Mouse (Mus musculus) neural tube, embryonic 14.5 days (tissue): ENCODE data around the gene Apol7c. TPM values are rescaled to one million over a fixed set of nuclear protein-coding genes. Genes with fewer than 3 reads are reported as not detected.
"Not testable (repeated sequence)": the region's sequence is repeated elsewhere in the genome, so short reads cannot be mapped to it uniquely, and the experiment has no call there.

Experiments
- ATAC-seq: fragments of 200-750 bp; cut with Nextera tagmentation; 2 replicates; pipeline ENCODE4 v1.8.0; 2017; ENCODE audit warnings: low read depth, mild to moderate bottlenecking, moderate TSS enrichment, moderate library complexity
- H3K27ac ChIP-seq: fragments of 300-500 bp; sonication (generic); 2 replicates; pipeline ENCODE4 v1.5.1; 2014; ENCODE audit warnings: low read depth, mild to moderate bottlenecking, control low read depth, low read length, moderate library complexity, mixed read lengths
- H3K27me3 ChIP-seq: fragments of 300-500 bp; sonication (generic); 2 replicates; pipeline ENCODE4 v1.6.1; 2014; ENCODE audit warnings: low read length; ENCODE audit not compliant: control insufficient read depth, insufficient read depth
- H3K36me3 ChIP-seq: fragments of 300-500 bp; sonication (generic); 2 replicates; pipeline ENCODE4 v1.6.1; 2014; ENCODE audit warnings: low read length, mixed read lengths; ENCODE audit not compliant: control insufficient read depth, insufficient read depth
- H3K4me1 ChIP-seq: fragments of 300-500 bp; sonication (generic); 2 replicates; pipeline ENCODE4 v1.6.1; 2014; ENCODE audit warnings: low read length; ENCODE audit not compliant: control insufficient read depth, insufficient read depth
- H3K4me2 ChIP-seq: fragments of 300-500 bp; sonication (generic); 2 replicates; pipeline ENCODE4 v1.6.1; 2014; ENCODE audit warnings: mild to moderate bottlenecking, low read depth, low read length, control low read depth
- H3K4me3 ChIP-seq: fragments of 300-500 bp; sonication (generic); 2 replicates; pipeline ENCODE4 v1.5.1; 2014; ENCODE audit warnings: low read depth, low read length, control low read depth, mixed read lengths
- H3K9ac ChIP-seq: fragments of 300-500 bp; sonication (generic); replicated peaks from 2 replicates; pipeline ENCODE4 v1.6.1; 2014; ENCODE audit warnings: low read depth, mild to moderate bottlenecking, control low read depth, low read length, mixed read lengths
- H3K9me3 ChIP-seq: fragments of 300-500 bp; sonication (generic); 2 replicates; pipeline ENCODE4 v1.6.1; 2016; ENCODE audit warnings: low read length; ENCODE audit not compliant: control insufficient read depth
- WGBS: fragments of 180-500 bp; shearing (Covaris S2); extraction: QIAGEN DNeasy Blood & Tissue Kit; methylation state at CpG from one replicate; pipeline ENCODE4 v1.1.7; 2014; 5-methylcytosine and 5-hydroxymethylcytosine counted together
- polyA plus RNA-seq: library from polyadenylated mRNA; unstranded; fragments of >200 nt; fragmentation: Nextera tagmentation; extraction: Ambion mirVana; gene quantifications from 2 replicates; pipeline ENCODE4 v1.2.1, GENCODE M21; 2014

Apol7c gene
- polyA plus RNA-seq, 1 experiment from 2014 or later = not detected

GRCm38 (mm10) chr15:77507966-77508365 is 25.1 kb downstream of the Apol7c start, which contains the start of gene Apol11a:
Gene Apol11a, plus strand, starts transcription at chr15:77508271.
- H3K36me3 ChIP-seq, H3K9me3 ChIP-seq, H3K9ac ChIP-seq, H3K4me1 ChIP-seq, H3K4me2 ChIP-seq, ATAC-seq, H3K27me3 ChIP-seq, H3K27ac ChIP-seq, H3K4me3 ChIP-seq: not testable (repeated sequence)

DNA sequence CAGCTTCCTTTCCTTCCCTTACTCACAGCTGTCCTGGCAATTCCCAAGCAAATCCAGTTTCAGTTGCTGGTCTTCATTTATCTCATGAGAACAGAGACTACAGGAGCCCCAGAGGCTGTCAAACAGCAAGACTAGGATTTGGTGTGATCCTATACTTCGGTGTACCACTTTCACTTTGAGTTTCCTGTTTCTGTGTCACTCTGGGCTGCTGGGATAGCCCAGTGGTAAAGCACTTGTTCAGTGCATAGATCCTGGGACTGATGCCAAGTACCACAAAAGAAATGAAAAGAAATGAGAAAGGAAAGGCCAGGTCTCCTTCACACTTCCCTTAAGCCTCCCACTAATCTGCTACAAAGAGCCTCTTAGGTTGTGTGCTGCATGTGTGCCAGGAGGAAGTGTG is 38.4 kb downstream of the Apol7c start:
- H3K36me3 ChIP-seq, H3K4me1 ChIP-seq, H3K9ac ChIP-seq, H3K27me3 ChIP-seq, H3K9me3 ChIP-seq, ATAC-seq, H3K27ac ChIP-seq, H3K4me3 ChIP-seq, H3K4me2 ChIP-seq: not testable (repeated sequence)
- 88% methylated on average over 1 of the region's 1 CpGs for WGBS

DNA sequence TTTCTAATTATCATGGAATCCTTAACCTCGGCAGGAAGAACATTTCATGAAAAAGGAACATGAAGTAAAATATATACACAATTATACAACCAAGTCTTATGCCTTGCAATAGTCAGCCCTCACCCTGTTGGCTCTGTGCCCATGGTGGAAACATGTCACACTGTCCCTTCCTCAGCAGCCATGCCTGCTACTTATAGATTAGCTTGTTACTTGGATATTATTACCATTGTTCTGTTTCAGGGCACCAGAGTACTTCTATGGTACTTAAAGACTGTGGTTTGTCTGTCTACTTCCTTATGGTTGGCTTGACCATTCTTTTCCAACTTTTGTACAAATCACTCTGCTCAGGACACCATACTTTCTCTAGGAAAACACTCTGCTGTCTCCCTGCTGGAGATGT is 39.9 kb downstream of the Apol7c start:
- H3K36me3 ChIP-seq, H3K9ac ChIP-seq, ATAC-seq, H3K4me1 ChIP-seq, H3K4me2 ChIP-seq, H3K27ac ChIP-seq, H3K9me3 ChIP-seq, H3K4me3 ChIP-seq, H3K27me3 ChIP-seq: not testable (repeated sequence)
- no CpG with 5 or more reads among the region's 1 CpGs for WGBS

- H3K27me3 ChIP-seq = no peaks in the 10 kb centered on the region
- H3K4me1 ChIP-seq = no peaks in the 10 kb centered on the region
- no peak for ATAC-seq
- no peaks in the 10 kb centered on the region for H3K9me3 ChIP-seq
- H3K4me2 ChIP-seq = no peak overlapping the region
- no peaks in the 10 kb centered on the region for H3K36me3 ChIP-seq
- H3K27ac ChIP-seq = no peak overlapping the region
- no peak overlapping the region for H3K9ac ChIP-seq
- WGBS = 79% methylated on average over 4 of the region's 4 CpGs
- no peak overlapping the region for H3K4me3 ChIP-seq
Measured at GRCm38 (mm10) chr15:77482140-77482794, 50.8 kb downstream of the Apol7c start.

GRCm38 (mm10) chr15:77476693-77477092 is 56.4 kb downstream of the Apol7c start, which contains the start of gene Apol10a:
Gene Apol10a, plus strand, starts transcription at chr15:77477047.
- not testable (repeated sequence) for H3K4me3 ChIP-seq, H3K4me1 ChIP-seq, H3K9me3 ChIP-seq, H3K9ac ChIP-seq, H3K36me3 ChIP-seq, H3K4me2 ChIP-seq, H3K27ac ChIP-seq, ATAC-seq, H3K27me3 ChIP-seq
- 83% methylated on average over 2 of the region's 2 CpGs for WGBS

Other genes with a start within 250 kb of the Apol7c start
- gene Rbfox2, start 226.3 kb downstream of the Apol7c start, polyA plus RNA-seq = 159 and 208 TPM in 2 replicates
- gene Apol7a, start 134.2 kb downstream of the Apol7c start, polyA plus RNA-seq = not detected in 2 replicates
- 0.24 and 0.35 TPM in 2 replicates for gene Apol9a, start 122.2 kb downstream of the Apol7c start, polyA plus RNA-seq
- not detected in 2 replicates for gene Apol7b, start 85.8 kb downstream of the Apol7c start, polyA plus RNA-seq
- not detected in 2 replicates for gene Apol10a, start 56.3 kb downstream of the Apol7c start, polyA plus RNA-seq
- gene Apol11a, start 25.0 kb downstream of the Apol7c start, polyA plus RNA-seq = not detected in 2 replicates
- not detected in 2 replicates for gene 1700025B11Rik, start 28.6 kb upstream of the Apol7c start, polyA plus RNA-seq
- gene Apol10b, start 62.8 kb upstream of the Apol7c start, polyA plus RNA-seq = not detected in 2 replicates
- not detected in 2 replicates for gene Gm36245, start 65.9 kb upstream of the Apol7c start, polyA plus RNA-seq
- gene Apol11b, start 110.0 kb upstream of the Apol7c start, polyA plus RNA-seq = not detected in 2 replicates
- gene Apol7e, start 165.5 kb upstream of the Apol7c start, polyA plus RNA-seq = not detected in 2 replicates
- 0.16 TPM in 1 of 2 replicates, not detected in the other for gene Apol9b, start 195.7 kb upstream of the Apol7c start, polyA plus RNA-seq
- 0.07 TPM in 1 of 2 replicates, not detected in the other for gene Apol8, start 223.7 kb upstream of the Apol7c start, polyA plus RNA-seq